Mouse (Mus musculus) bone marrow macrophage, adult 2 months (primary cell): ENCODE measurements at regions not wholly inside any gene's neighbourhood (a gene's known extent, or its start where the extent isn't known, plus 50 kb on each side); places are given as distances from the start of the nearest gene placed in this dataset.

Experiments
- H3K27ac ChIP-seq: 2 replicates; pipeline ENCODE4 v1.5.1; 2012; ENCODE audit warnings: low read depth, low read length; ENCODE audit not compliant: insufficient read depth
- H3K4me1 ChIP-seq: 2 replicates; pipeline ENCODE4 v1.6.1; 2012; ENCODE audit warnings: low read length; ENCODE audit not compliant: control insufficient read depth, insufficient read depth
- H3K4me3 ChIP-seq: 2 replicates; pipeline ENCODE4 v1.5.1; 2012; ENCODE audit warnings: mild to moderate bottlenecking, low read length, moderate library complexity; ENCODE audit not compliant: insufficient read depth
- CTCF ChIP-seq: IDR thresholded peaks from 2 replicates; pipeline ENCODE4 v1.5.1; 2012; ENCODE audit warnings: low read depth, mild to moderate bottlenecking, low read length, moderate library complexity
- POLR2A ChIP-seq: IDR thresholded peaks from 2 replicates; pipeline ENCODE4 v1.6.1; 2012; ENCODE audit warnings: mild to moderate bottlenecking, low read depth, low read length, borderline replicate concordance

DNA sequence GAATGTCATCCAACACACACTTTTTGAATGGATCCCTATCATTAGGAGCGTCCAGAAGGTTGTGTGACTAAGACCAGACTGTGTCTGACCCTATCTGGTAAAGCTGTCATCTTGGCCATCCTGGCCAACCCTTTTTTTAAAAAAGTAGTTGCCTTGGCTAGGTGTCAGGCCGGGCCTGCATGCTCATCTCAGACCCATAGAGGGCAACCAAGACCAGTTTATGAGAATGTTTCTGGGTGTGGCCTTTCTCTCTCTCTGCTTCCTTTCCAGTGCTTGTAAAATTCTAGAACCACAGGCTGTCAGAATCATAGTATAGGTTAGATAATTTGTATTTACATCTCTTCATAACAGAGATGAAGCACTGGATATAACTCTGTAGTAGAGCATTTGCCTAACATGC is 62.8 kb upstream of the Las1l start:
- TF ChIP-seq CTCF (0 out of 2 replicates have a peak, but pooled peaks have one; percentile 11), POLR2A (no peak)
- Histone ChIP-seq H3K4me1 (peaks cover 17% of the 10 kb centered on the region), H3K4me3 (no peak overlapping the region), H3K27ac (no peak overlapping the region)

GRCm38 (mm10) chrX:96020407-96020806 is 63.6 kb upstream of the Las1l start:
- no peak overlapping the region for H3K4me3 ChIP-seq
- no peak overlapping the region for H3K27ac ChIP-seq
- peaks cover 21% of the 10 kb centered on the region for H3K4me1 ChIP-seq
- TF ChIP-seq POLR2A = no peak

GRCm38 (mm10) chrX:96025374-96025773 is 68.6 kb upstream of the Las1l start:
- H3K4me3 ChIP-seq = no peak overlapping the region

DNA sequence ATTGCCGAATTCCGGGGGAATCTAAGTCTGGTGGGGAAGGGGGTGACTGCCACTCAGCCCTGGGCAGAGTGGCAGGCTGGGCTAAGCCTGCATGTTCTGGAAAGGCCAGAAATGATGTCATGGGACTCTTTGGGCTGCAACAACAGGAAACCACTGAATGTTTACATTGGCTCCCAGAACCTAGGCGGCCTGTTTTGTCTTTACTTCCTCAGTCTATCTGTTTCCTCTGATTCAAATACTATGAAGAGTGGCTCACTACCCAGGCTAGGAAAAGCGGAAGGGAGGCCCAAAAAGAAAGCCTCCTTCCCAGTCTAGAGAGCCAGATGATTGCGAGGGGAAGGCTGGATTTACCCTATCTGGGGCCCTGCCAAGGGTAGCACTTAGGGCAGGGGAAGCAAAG is 69.1 kb upstream of the Las1l start:
- Histone ChIP-seq H3K27ac (peak overlapping the region; percentile 71), H3K4me1 (peaks cover 28% of the 10 kb centered on the region), H3K4me3 (no peak overlapping the region)
- TF ChIP-seq CTCF = no peak
- TF ChIP-seq POLR2A = no peak

More at GRCm38 (mm10) chrX:96025374-96025773, 68.6 kb upstream of the Las1l start:
- Histone ChIP-seq H3K4me1 (peaks cover 33% of the 10 kb centered on the region), H3K27ac (peak overlapping the region; percentile 71)
- no peak for TF ChIP-seq CTCF
- TF ChIP-seq POLR2A = no peak

DNA sequence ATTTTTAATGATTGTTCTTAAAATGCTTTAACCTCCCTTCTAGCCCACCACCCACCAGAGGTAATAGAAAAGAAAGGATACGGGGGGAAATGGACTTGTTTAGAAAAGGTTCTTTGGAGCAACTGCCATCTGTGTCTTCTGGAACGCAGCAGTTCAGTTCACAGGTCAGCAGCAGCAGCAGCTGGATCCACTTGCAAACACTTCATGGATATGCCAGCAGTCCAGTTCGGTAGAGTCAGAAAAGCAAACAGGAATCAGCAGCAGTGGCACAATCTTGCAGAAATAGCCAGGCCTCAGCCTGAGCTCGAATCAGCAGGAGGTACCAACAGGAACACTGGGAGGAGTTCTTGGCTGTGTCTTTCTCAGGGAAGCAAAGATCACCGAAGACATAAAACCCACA is 64.3 kb upstream of the Msn start:
- H3K27ac ChIP-seq = no peak overlapping the region
- TF ChIP-seq POLR2A (no peak), CTCF (no peak)
- no peak overlapping the region for H3K4me3 ChIP-seq
- H3K4me1 ChIP-seq = peaks cover 12% of the 10 kb centered on the region

- no peaks in the 10 kb centered on the region for H3K4me1 ChIP-seq
- H3K4me3 ChIP-seq = no peak overlapping the region
- TF ChIP-seq POLR2A (no peak), CTCF (no peak)
- no peak overlapping the region for H3K27ac ChIP-seq
Observed at GRCm38 (mm10) chrX:96035307-96035706, 60.5 kb upstream of the Msn start.

DNA sequence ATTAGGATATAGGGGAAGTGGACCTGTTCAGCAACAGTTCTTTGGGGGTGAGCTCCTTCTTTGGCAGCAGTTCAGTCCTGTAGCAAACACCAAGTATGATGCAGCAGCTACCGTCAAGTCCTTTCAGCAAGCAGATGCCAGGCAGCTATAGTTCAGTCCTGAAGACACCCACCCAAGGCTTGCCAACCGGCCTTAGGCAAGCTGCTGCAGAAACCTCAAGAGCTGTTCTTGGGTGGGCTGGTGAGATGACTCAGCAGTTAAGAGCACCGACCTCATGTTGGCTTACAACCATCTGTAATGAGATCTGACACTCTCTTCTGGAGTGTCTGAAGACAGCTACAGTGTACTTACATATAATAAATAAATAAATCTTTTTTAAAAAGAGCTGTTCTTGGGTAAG is 53.6 kb upstream of the Msn start:
- Histone ChIP-seq H3K27ac (no peak overlapping the region), H3K4me1 (no peaks in the 10 kb centered on the region)
- TF ChIP-seq CTCF (no peak), POLR2A (no peak)

More for the DNA sequence above, 53.6 kb upstream of the Msn start:
- H3K4me3 ChIP-seq = no peak overlapping the region
